Mouse (Mus musculus) erythroblast, adult 5-6 weeks (primary cell): ENCODE data around the gene Lrrc73. TPM values are rescaled to one million over a fixed set of nuclear protein-coding genes. Genes with fewer than 3 reads are reported as not detected.

Experiments used
- ATAC-seq: replicated peaks from 2 replicates; pipeline ENCODE4 v1.8.0; 2016; ENCODE audit warnings: moderate number of reproducible peaks, mild to moderate bottlenecking, moderate TSS enrichment, inconsistent platforms; ENCODE audit not compliant: poor library complexity, low FRiP score, severe bottlenecking
- total RNA-seq, 2 experiments: library from RNA; stranded (forward) in 1 of 2; stranded (reverse) in 1 of 2; fragments of 150-400 nt in 1 of 2; fragments of 200-764, 138-1000 nt in 1 of 2; gene quantifications; 2 replicates each; pipeline versions ENCODE4 v1.2.3 to v1.2.4; 2015 to 2017; ENCODE audit warnings: low replicate concordance in 2 of 2

Lrrc73 gene
- total RNA-seq, 2 experiments from 2014 or later = 1.4 TPM; not detected in 1

DNA sequence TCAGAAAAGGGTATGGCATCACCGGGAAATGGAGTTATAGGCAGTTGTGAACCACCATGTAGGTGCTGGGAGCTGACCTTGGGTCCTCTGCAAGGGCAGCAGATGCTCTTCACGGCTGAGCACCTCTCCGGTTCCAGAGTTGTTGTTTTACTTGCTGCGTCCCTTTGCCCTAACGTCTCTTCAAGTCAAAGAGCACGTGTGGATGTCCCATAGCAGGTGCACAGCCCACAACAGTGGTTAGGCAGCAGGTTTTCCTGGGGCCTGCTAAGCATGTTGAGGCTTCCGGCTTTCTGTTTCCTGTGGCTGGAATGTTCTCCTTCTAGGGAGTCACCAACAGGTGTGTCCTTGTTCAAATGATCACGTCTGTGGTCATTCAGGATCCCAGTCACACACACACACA is 30.6 kb downstream of the Lrrc73 start:
- no peak for ATAC-seq

GRCm38 (mm10) chr17:46284653-46285052 is 31.3 kb downstream of the Lrrc73 start:
- ATAC-seq = no peak

DNA sequence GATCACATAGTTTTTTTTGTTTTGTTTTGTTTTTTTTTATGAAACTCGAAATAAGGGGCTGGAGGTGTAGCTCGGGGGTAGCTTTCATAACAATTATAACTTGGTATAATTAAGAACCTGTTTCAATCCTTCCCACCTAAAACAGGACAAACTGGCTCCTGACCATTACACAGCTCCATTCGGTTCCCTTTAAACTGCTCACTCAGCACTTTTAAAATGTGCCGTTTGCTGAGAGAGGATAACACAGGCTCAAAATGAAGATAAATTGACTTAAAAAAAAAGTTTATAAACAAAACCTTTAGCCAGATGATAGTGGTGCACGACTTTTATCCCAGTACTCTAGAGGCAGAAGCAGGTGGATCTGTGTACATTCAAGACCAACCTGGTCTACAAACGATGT is 32.1 kb downstream of the Lrrc73 start:
- ATAC-seq = no peak

- ATAC-seq = no peak
These were observed 34.4 kb downstream of the Lrrc73 start for GRCm38 (mm10) chr17:46287678-46288095.

GRCm38 (mm10) chr17:46296601-46297000 is 43.3 kb downstream of the Lrrc73 start:
- ATAC-seq = no peak

GRCm38 (mm10) chr17:46297028-46297363 is 43.7 kb downstream of the Lrrc73 start:
- ATAC-seq = no peak

DNA sequence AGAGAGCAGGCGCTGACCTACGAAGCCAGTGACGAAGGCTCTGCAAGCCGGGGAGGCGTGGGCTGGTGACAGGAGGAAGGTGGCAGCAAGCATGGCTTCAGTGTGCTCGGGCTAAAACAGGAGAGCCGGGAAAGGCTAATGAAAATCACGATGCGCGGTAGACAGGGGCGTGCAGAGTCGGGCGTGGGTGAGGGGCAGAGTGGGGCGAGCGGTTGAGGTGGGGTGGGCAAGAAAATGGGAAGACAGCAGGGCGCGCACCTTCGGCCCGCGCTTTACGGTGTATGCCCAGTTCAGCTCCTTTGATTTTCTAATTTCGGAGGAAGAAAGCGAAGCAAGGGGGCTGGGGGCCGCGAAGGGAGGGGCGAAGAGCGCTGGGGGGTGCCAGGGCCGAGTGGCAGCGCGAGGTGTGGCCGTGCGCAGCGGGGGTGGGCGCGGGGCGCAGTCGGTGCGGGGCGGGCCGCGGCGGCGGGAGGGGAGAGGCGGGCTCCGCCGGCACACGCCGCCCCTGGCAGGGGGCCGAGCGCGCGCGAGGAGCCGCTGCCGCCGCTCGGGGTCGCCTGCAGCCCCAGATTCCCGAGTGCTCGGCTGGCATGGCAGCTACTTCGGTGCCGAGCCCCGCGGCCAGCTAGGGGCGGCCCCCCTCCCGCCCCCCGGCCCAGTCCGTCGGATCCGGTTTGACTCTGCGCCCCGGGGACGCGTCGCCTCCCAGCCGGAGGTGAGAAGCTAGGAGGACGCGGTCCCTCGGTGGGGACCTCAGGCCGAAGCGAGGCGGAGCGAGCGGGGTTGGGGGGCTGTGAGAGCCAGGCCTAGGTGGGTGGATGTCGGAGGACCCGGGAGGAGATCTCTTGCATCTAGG is 44.3 kb downstream of the Lrrc73 start, which contains the start of gene Dlk2:
Gene Dlk2 (plus strand): TSS at position 58 of the 856 bp plus-strand sequence.
- ATAC-seq = no peak

- ATAC-seq = peak; percentile 81
These were observed 45.0 kb downstream of the Lrrc73 start for GRCm38 (mm10) chr17:46298220-46298913.

- no peak for ATAC-seq
These were observed 48.6 kb downstream of the Lrrc73 start for GRCm38 (mm10) chr17:46301892-46302291.

DNA sequence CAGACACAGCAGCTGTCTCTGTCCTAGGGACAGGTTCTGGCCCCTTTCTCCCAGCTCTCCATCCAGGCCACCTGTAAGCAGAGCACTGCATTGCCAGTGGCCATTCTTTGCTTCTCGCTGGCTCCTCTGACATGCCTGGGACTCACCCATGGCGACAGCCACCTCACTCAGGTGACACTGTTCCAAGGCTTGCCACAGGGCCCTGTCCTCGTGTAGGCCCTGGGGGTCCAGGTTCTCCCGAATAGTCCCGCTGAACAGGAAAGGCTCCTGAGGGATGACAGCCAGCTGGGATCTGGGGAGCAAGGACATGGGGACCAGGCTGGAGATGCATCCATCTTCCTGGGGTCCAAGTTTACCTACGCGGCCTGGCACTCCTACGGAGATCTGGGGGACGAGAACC is 50.9 kb downstream of the Lrrc73 start:
- ATAC-seq = no peak

Other genes starting within 250 kb of the Lrrc73 start
- gene Vegfa, start 221.2 kb upstream of the Lrrc73 start, total RNA-seq (2015; ENCODE audit: low replicate concordance) = 8.8 and 14.8 TPM in 2 replicates
- 5.7 and 11.3 TPM in 2 replicates for gene Vegfa, start 221.2 kb upstream of the Lrrc73 start, total RNA-seq (2017; ENCODE audit: low replicate concordance)
- 8.6 and 20.9 TPM in 2 replicates for gene Mrps18a, start 142.5 kb upstream of the Lrrc73 start, total RNA-seq (2015; ENCODE audit: low replicate concordance)
- 3.6 and 21.0 TPM in 2 replicates for gene Mrps18a, start 142.5 kb upstream of the Lrrc73 start, total RNA-seq (2017; ENCODE audit: low replicate concordance)
- gene Rsph9, start 109.3 kb upstream of the Lrrc73 start, total RNA-seq (2015; ENCODE audit: low replicate concordance) = 2.1 TPM in 1 of 2 replicates, not detected in the other
- gene Rsph9, start 109.3 kb upstream of the Lrrc73 start, total RNA-seq (2017; ENCODE audit: low replicate concordance) = 0.42 and 7.3 TPM in 2 replicates
- 33.0 and 66.5 TPM in 2 replicates for gene Mad2l1bp, start 100.0 kb upstream of the Lrrc73 start, total RNA-seq (2015; ENCODE audit: low replicate concordance)
- gene Mad2l1bp, start 100.0 kb upstream of the Lrrc73 start, total RNA-seq (2017; ENCODE audit: low replicate concordance) = 30.2 and 33.7 TPM in 2 replicates
- gene Gtpbp2, start 92.5 kb upstream of the Lrrc73 start, total RNA-seq (2015; ENCODE audit: low replicate concordance) = 296 and 371 TPM in 2 replicates
- 714 and 945 TPM in 2 replicates for gene Gtpbp2, start 92.5 kb upstream of the Lrrc73 start, total RNA-seq (2017; ENCODE audit: low replicate concordance)
- gene Polh, start 50.9 kb upstream of the Lrrc73 start, total RNA-seq (2015; ENCODE audit: low replicate concordance) = 4.6 and 4.8 TPM in 2 replicates
- gene Polh, start 50.9 kb upstream of the Lrrc73 start, total RNA-seq (2017; ENCODE audit: low replicate concordance) = 14.9 and 17.8 TPM in 2 replicates
- gene Xpo5, start 50.7 kb upstream of the Lrrc73 start, total RNA-seq (2015; ENCODE audit: low replicate concordance) = 9.0 and 15.3 TPM in 2 replicates
- gene Xpo5, start 50.7 kb upstream of the Lrrc73 start, total RNA-seq (2017; ENCODE audit: low replicate concordance) = 11.7 and 14.9 TPM in 2 replicates
- gene Polr1c, start 5.5 kb upstream of the Lrrc73 start, total RNA-seq (2015; ENCODE audit: low replicate concordance) = 14.8 and 18.8 TPM in 2 replicates
- gene Polr1c, start 5.5 kb upstream of the Lrrc73 start, total RNA-seq (2017; ENCODE audit: low replicate concordance) = 9.6 and 15.1 TPM in 2 replicates
- gene Yipf3, start 5.5 kb upstream of the Lrrc73 start, total RNA-seq (2015; ENCODE audit: low replicate concordance) = 15.4 and 42.8 TPM in 2 replicates
- gene Yipf3, start 5.5 kb upstream of the Lrrc73 start, total RNA-seq (2017; ENCODE audit: low replicate concordance) = 22.7 and 29.7 TPM in 2 replicates
- gene Tjap1, start 29.5 kb downstream of the Lrrc73 start, total RNA-seq (2015; ENCODE audit: low replicate concordance) = 4.0 and 23.1 TPM in 2 replicates
- 12.3 and 28.2 TPM in 2 replicates for gene Tjap1, start 29.5 kb downstream of the Lrrc73 start, total RNA-seq (2017; ENCODE audit: low replicate concordance)
- gene Dlk2, start 43.9 kb downstream of the Lrrc73 start, total RNA-seq (2015; ENCODE audit: low replicate concordance) = not detected in 2 replicates
- not detected in 2 replicates for gene Dlk2, start 43.9 kb downstream of the Lrrc73 start, total RNA-seq (2017; ENCODE audit: low replicate concordance)
- gene Abcc10, start 74.8 kb downstream of the Lrrc73 start, total RNA-seq (2015; ENCODE audit: low replicate concordance) = 0.84 and 2.5 TPM in 2 replicates
- 0.51 and 1.1 TPM in 2 replicates for gene Abcc10, start 74.8 kb downstream of the Lrrc73 start, total RNA-seq (2017; ENCODE audit: low replicate concordance)
- gene Zfp318, start 130.2 kb downstream of the Lrrc73 start, total RNA-seq (2015; ENCODE audit: low replicate concordance) = 3.6 and 5.6 TPM in 2 replicates
- 3.9 and 4.7 TPM in 2 replicates for gene Zfp318, start 130.2 kb downstream of the Lrrc73 start, total RNA-seq (2017; ENCODE audit: low replicate concordance)
- gene Crip3, start 175.4 kb downstream of the Lrrc73 start, total RNA-seq (2015; ENCODE audit: low replicate concordance) = not detected in 2 replicates
- not detected in 2 replicates for gene Crip3, start 175.4 kb downstream of the Lrrc73 start, total RNA-seq (2017; ENCODE audit: low replicate concordance)
- gene Slc22a7, start 184.9 kb downstream of the Lrrc73 start, total RNA-seq (2015; ENCODE audit: low replicate concordance) = not detected in 2 replicates
- gene Slc22a7, start 184.9 kb downstream of the Lrrc73 start, total RNA-seq (2017; ENCODE audit: low replicate concordance) = not detected in 2 replicates
- gene Ttbk1, start 234.1 kb downstream of the Lrrc73 start, total RNA-seq (2015; ENCODE audit: low replicate concordance) = not detected in 2 replicates
- not detected in 2 replicates for gene Ttbk1, start 234.1 kb downstream of the Lrrc73 start, total RNA-seq (2017; ENCODE audit: low replicate concordance)
- gene Dnph1, start 243.2 kb downstream of the Lrrc73 start, total RNA-seq (2015; ENCODE audit: low replicate concordance) = 2.7 and 3.3 TPM in 2 replicates
- gene Dnph1, start 243.2 kb downstream of the Lrrc73 start, total RNA-seq (2017; ENCODE audit: low replicate concordance) = 1.5 and 4.0 TPM in 2 replicates